Mouse (Mus musculus) layer of hippocampus, adult 18-20 months (tissue): ENCODE results near the gene Castor1. TPM values are rescaled to one million over a fixed set of nuclear protein-coding genes. Genes with fewer than 3 reads are reported as not detected.
A peak's percentile ranks its signal among the peaks of the same experiment; 100 is the strongest.

Source experiments
- DNase-seq, 2 experiments: peaks; one replicate each; pipeline ENCODE4 v3.0.0; 2022; ENCODE audit warnings: low spot score in 2 of 2
- total RNA-seq, 2 experiments: library from RNA; stranded (reverse); gene quantifications; 2 replicates each; pipeline ENCODE4 v1.2.3; 2021

Gene Castor1
- total RNA-seq, 2 experiments from 2014 or later, result 4.3 to 4.7 TPM

DNA sequence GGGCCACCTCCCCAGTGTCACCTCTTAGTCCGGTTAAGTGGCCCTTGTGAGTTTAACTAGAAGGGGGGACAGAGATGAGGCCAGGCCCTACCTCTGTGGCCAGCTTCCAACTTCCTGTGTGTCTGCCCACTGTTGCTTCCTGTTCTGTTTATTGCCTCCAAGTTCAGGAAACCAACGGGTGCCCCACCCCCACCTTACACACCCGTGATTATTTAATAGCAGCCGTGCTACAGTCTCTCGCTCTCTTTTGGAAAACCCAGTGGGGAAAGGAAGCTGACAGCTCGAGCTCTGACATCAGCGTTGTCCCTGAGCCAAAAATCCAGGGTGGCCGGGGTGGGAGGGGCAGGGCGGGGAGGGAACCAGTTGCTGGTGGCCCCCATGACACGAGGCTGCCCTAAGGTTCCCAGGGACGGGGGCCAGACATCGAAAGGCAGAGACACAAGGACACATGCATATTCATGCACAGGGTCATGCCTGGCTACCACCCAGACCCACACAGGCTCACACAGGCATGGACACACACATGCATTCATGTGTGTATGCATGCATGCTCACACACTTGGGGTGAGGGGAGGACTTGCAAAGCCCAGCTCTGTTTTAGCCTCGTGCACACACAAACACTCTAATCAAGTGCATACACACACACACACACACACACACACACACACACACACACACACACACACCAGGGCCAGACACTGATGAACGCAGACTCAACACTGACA lies 42.6 kb downstream of the Castor1 start:
- DNase-seq, result no peak

DNA sequence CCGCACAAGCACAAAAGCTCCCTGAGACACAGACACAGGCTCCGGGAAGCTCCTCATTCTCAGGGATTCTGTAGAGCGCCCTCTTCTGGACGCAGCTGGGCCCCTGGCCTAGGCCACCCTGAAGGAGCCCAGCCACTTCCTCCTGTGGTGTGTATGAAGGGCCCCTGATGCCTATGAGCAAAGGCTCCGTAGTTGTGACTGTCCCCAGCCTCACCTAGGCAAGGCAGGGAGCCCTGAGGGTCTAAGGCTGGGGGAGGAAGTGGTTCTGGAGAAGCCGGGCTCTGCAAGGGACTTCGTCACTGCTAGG lies 43.1 kb downstream of the Castor1 start:
- peak in 1 of 2 experiments; percentile 41 for DNase-seq

DNA sequence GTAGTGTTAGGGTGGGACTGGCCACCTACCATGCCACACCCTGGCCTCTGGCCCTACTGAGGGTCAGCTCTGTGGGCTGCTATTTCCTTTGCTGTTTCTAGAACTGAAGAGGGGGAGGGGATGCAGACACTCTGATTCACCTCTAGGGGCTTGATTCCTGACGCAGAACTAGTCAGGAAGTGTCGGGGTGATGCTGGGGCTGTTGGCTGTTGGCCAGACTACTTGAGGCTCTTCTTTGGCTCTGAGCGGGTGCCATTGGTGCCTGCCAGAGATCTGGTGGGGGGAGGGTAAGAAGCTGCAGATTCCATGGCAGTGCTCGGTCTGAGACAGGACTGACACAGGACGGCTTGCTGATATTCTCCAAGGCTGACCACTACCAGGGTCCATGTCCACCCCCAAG lies 43.9 kb downstream of the Castor1 start:
- no peak for DNase-seq

DNA sequence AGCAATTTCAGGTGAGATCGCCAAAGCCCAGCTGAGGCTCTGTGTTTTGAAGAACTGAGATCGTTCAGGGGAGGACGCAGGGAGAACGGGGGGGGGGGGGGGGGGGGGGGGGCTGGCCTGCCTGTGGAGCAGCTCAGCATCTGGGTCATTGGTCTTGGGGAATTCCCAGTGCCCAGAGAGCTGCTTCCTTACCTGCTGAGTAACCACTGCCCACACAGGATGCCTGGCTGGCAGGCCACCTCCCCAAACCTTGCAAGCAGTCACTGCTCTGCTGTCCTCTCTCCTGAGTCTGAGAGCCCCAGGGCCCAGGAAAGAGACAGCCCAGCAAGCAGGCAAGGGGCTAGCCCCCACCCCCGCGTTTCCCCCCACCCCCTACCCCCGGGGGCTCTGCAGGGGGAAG lies 44.8 kb downstream of the Castor1 start:
- DNase-seq, result no peak

DNA sequence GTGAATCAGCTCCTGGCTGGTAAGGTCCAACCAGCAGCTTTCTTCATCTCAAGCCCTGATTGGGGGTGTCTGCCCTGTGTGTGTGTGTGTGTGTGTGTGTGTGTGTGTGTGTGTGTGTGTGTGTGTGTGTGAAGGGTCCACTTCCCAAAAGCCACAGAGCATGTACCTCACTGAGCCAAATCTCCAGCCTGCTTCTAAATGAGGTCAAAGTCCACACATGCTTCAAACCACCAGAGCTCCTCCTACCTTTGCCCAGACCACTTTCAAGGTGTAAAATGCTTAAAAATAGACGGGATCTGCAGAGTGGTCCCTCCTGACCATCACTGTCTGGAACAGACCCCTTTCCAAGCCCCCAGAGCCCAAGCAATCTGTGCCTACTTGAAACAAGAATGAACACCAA lies 45.3 kb downstream of the Castor1 start:
- DNase-seq, result no peak

DNA sequence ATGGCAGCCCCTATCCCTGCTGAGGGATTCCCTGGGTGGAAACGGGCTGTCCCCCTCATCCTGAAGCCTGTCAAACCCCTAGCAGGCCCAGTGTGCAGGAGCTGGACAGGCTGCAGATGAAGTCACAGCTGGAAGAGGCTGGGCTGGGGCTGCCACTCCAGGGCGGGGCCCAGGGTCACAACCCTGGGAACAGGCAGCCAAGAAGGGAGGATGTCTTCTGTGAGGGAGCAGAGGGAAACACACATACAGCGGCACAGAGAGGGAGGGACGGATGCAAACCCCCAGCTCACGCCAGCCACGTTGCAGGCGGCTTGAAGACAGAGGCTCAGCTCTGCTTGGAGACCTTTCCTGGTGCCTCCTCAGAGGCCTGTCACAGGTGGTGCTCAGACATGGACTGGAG lies 46.0 kb downstream of the Castor1 start:
- no peak for DNase-seq

DNA sequence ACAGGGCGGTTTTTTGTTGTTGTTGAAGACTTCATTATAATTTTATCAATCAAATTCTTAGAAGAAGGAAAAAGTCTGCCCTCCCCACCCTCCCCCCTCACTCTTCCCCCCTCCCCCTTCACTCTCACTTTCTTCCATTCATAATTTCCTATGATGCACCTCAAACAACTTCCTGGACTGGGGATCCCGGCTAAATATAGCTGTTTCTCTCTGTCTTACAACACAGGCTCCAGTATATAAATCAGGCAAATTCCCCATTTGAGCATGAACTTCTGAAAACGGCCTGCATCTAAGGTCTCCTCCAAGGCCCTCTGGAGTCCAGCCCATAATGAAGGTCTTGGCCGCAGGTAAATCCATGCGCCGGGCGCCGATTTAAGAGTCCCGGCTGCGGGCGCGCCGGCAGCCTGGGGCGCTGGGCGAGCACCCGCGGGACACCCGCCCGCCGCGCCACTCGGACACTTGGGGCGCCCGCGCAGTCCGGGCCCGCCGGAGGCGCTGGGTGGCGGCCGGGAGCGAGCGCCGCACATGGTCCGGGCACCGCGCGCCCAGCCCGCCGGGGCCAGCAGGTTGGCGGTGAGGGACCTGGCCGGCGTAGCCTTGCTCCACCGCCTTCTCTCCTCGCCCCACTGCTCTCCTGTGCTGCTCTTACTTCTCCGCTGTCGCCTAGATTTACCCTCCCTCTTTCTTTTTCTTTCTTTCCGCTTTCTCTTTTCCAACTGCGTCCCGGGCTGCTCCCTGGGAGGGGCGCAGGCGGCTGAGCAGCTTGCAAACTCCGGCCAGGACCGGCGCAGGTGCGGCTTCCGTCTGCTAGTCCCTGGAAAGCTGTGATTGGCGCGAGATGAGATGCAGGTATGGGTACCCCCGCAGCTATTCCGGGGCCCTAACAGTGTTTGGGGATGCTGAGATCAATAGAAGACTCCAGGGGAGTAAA lies 48.5 kb downstream of the Castor1 start:
- no peak for DNase-seq

DNA sequence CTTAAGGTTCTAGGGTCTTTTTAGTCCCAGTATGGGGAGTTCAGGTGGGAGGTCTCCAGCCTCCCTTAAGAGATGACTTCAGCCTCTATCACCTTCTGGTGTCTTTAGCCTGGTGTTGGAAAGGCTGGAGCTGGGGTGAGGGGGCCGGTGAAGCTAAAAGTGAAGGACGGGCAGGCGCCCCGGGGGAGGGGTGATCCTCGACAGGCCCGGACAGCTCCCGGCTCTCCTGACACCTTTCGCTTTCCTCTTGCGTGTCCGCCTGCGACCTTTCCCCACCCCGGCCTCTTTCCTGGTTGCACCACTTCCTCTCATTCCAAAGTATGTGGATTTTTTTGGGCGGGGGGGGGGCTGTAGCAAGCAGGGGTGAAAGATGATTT lies 49.2 kb downstream of the Castor1 start:
- no peak for DNase-seq

DNA sequence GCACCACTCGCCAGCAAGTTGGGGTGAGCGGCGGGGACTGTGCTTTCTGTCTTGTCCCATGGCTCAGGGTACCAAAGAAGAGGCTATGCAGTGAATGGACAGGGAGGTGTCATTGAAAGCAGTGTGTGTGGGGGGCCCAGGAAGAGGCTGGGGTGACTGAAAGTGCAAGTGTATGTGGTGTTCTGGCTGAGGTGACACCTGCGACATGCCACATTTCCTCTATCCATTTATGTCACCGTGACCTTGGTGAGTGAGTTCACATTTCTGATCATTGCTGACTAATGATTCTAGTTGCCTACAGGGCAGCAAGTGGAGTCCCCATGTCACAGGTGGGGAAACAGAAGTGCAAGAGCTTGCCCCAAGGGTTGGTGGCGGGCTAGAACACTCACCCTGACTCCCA lies 50.5 kb downstream of the Castor1 start:
- DNase-seq, result no peak

DNA sequence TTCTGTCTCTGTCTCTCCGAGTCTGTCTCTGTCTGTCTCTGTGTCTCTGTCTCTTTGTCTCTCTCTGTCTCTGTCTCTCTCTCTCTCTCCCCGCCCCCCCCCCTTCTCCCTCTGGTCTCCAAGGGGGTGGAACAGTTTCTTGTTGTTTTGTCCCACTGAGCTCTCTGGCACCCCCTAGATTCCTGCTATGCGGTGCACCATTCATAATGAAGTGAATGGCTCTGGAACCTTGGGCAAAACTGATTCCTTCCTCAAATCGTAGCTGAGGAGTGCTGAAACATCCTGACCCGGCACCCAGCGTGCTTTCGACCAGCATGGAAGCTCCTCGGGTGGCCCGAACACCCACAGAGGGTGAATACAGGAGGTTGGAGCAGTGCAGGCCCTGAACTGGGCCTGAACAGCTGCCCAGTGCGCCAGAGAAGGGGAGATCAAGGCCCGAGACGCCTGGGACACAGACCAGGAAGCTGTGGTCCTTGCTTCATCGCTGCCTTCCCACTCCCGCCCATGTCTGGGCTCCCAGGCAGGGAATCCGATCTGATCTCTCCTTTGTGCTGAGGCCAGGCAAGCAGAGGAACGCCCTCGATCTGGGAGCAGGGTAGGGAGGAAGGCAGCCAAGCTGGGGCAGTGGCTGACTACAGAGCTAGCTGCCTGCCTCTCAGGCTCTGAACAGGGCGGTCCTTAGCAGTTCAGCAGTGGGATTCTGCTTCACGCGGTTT lies 52.9 kb downstream of the Castor1 start:
- DNase-seq, result no peak

DNA sequence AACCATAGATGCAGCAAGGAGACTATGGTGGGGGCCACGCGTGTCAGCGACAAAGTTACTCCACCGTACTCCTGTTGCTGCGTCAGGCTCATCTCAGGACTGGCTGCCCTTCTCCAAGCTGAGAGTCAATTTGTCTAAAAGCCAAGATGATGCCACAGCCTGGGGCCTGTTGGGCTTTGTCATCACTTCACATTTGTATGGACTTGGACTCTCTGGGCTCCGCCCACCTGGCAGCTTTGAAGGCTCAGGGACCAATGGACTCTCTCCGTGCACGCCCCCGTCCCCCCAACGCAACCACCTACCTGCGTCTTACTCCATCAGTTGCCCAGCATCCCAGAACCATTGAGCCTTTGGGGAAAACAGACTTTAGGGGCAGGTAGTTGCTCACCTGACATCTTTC lies 53.5 kb downstream of the Castor1 start:
- no peak for DNase-seq

Other genes starting within 250 kb of the Castor1 start
- gene 4930556J24Rik, start 241.4 kb upstream of the Castor1 start, total RNA-seq, result under 1 TPM in 1 of 2 experiments, not detected in 1; 0.28 TPM
- gene Gal3st1, start 234.6 kb upstream of the Castor1 start, total RNA-seq, result 1 to 10 TPM; 8.0 to 9.7 TPM
- under 1 TPM; 0.27 to 0.41 TPM for gene Sec14l4, start 186.8 kb upstream of the Castor1 start, total RNA-seq
- 1 to 10 TPM in 1 of 2 experiments, under 1 TPM in 1; 0.74 to 1.5 TPM for gene Sec14l3, start 153.4 kb upstream of the Castor1 start, total RNA-seq
- gene Mtfp1, start 122.8 kb upstream of the Castor1 start, total RNA-seq, result 100 to 1,000 TPM; 118 to 123 TPM
- 10 to 100 TPM; 57.7 to 61.3 TPM for gene Sec14l2, start 94.8 kb upstream of the Castor1 start, total RNA-seq
- 10 to 100 TPM; 27.1 to 27.5 TPM for gene Rnf215, start 83.0 kb upstream of the Castor1 start, total RNA-seq
- gene Ccdc157, start 57.9 kb upstream of the Castor1 start, total RNA-seq, result 10 to 100 TPM; 10.4 to 11.7 TPM
- gene Sf3a1, start 57.9 kb upstream of the Castor1 start, total RNA-seq, result 10 to 100 TPM; 72.7 TPM
- gene Tbc1d10a, start 31.4 kb upstream of the Castor1 start, total RNA-seq, result 10 to 100 TPM; 28.1 to 30.8 TPM
- gene Osm, start 18.2 kb downstream of the Castor1 start, total RNA-seq, result not detected
- 1 to 10 TPM; 1.8 to 2.7 TPM for gene Lif, start 39.3 kb downstream of the Castor1 start, total RNA-seq
- gene Hormad2, start 222.9 kb downstream of the Castor1 start, total RNA-seq, result not detected